Mouse (Mus musculus) cerebellum, adult 2 months (tissue): ENCODE results near the gene Kat8.

Experiments used
- CTCF ChIP-seq: fragments of 200-500 bp; IDR thresholded peaks from 2 replicates; pipeline ENCODE4 v1.5.1; 2011; ENCODE audit warnings: low read depth, mild to moderate bottlenecking, control low read depth, low read length, moderate library complexity, borderline replicate concordance; ENCODE audit not compliant: insufficient read depth
- POLR2A ChIP-seq: fragments of 200-500 bp; IDR thresholded peaks from 2 replicates; pipeline ENCODE4 v1.6.1; 2011; ENCODE audit warnings: low read length, control low read depth, borderline replicate concordance; ENCODE audit not compliant: insufficient read depth

DNA sequence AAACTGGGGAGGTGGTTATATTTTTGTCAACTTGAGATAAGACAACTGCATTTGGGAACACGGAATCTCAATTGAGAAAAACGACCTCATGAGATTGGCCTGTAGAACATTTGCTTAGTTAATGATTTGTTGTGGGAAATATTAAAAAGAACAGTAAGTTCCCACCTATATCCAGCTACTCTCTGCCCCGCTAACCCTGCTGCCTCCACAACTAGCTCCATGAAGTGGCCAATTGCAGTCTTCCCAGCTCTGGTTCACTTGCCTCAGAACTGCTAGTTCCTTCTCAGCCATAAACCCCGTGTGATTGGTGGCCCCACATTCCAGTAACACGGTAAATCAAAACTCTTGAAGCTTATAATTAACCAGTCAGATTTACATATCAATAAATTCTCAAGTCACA, 47.0 kb downstream of the Kat8 start:
- TF ChIP-seq CTCF, result no peak
- no peak for TF ChIP-seq POLR2A
